Mouse (Mus musculus) heart, adult 2 months (tissue): Measurements from ENCODE around the gene Ccnd3. TPM values are rescaled to one million over a fixed set of nuclear protein-coding genes. Genes with fewer than 3 reads are reported as not detected.

ENCODE experiments used
- DNase-seq, 2 experiments: peaks; one replicate each; pipeline ENCODE4 v3.0.0; 2021
- H3K27ac ChIP-seq: fragments of 200-600 bp; 2 replicates; pipeline ENCODE4 v1.8.1; 2022
- H3K27me3 ChIP-seq: fragments of 200-500 bp; 2 replicates; pipeline ENCODE4 v1.6.1; 2012; ENCODE audit warnings: mild to moderate bottlenecking, low read length, inconsistent platforms, mixed read lengths; ENCODE audit not compliant: control insufficient read depth, insufficient read depth
- H3K36me3 ChIP-seq: fragments of 200-500 bp; 2 replicates; pipeline ENCODE4 v1.6.1; 2012; ENCODE audit warnings: low read length, inconsistent platforms; ENCODE audit not compliant: control insufficient read depth, insufficient read depth
- H3K4me1 ChIP-seq: fragments of 200-500 bp; 2 replicates; pipeline ENCODE4 v1.6.1; 2011; ENCODE audit warnings: low read length; ENCODE audit not compliant: control insufficient read depth, insufficient read depth
- H3K4me3 ChIP-seq: fragments of 200-600 bp; 2 replicates; pipeline ENCODE4 v1.8.1; 2022
- H3K79me2 ChIP-seq: fragments of 200-500 bp; replicated peaks from 2 replicates; pipeline ENCODE4 v1.6.1; 2012; ENCODE audit warnings: mild to moderate bottlenecking, inconsistent platforms, low read length, moderate library complexity, mixed read lengths; ENCODE audit not compliant: control insufficient read depth, insufficient read depth
- H3K9ac ChIP-seq: fragments of 200-500 bp; 2 replicates; pipeline ENCODE4 v1.6.1; 2012; ENCODE audit warnings: low read depth, mild to moderate bottlenecking, control low read depth, inconsistent platforms, low read length, mixed read lengths
- CTCF ChIP-seq: fragments of 200-600 bp; IDR thresholded peaks from 2 replicates; pipeline ENCODE4 v1.8.1; 2022; ENCODE audit warnings: antibody characterized with exemption, mild to moderate bottlenecking, moderate library complexity
- EP300 ChIP-seq: fragments of 200-500 bp; IDR thresholded peaks from 2 replicates; pipeline ENCODE4 v1.6.1; 2011; ENCODE audit warnings: low read depth, low read length, control low read depth; ENCODE audit not compliant: insufficient read depth
- POLR2A ChIP-seq: fragments of 200-500 bp; IDR thresholded peaks from 2 replicates; pipeline ENCODE4 v1.6.1; 2011; ENCODE audit warnings: mild to moderate bottlenecking, low read depth, low read length, control low read depth; ENCODE audit not compliant: insufficient read depth
- WGBS: fragments of 180-500 bp; shearing (Covaris S2); methylation state at CpG from one replicate; pipeline ENCODE4 v1.1.7; 2018; 5-methylcytosine and 5-hydroxymethylcytosine counted together
- intact Hi-C: fragments of 180-260 bp; cut with DNase I; formaldehyde crosslinking; loops from one replicate; pipeline ENCODE4 v1.15.1; 2025
- polyA plus RNA-seq: library from polyadenylated mRNA; depleted of rRNA; stranded (reverse); fragments of >200 nt; gene quantifications from 2 replicates; pipeline ENCODE4 v1.2.3, GENCODE M21; 2012
- total RNA-seq, 2 experiments: library from RNA; stranded (reverse); gene quantifications; 2 replicates each; pipeline ENCODE4 v1.2.3; 2021

Ccnd3 gene
- total and polyA plus RNA-seq, 3 experiments: 75.1 to 83.7 (median 75.9) TPM

DNA sequence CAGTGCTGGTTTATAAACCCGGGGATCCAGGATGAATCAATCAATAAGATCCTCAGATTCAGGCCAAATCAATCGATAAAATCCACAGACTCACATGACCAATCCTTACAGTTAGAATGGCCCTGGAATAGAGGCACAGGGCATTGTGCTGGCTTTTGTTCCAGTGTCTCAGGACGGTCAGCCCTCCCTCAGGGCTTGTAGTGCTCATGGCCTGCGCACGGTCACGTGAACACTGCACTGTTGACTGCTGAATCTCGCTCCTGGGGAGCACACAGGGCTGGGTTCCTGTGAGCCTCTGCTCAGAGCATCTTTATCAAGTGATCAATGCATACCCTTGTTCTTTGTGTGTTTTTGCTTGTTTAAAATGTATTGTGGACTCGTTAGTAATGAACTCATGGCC is 24.1 kb downstream of the Ccnd3 start:
- H3K27ac ChIP-seq: no peak overlapping the region
- H3K9ac ChIP-seq: no peak overlapping the region
- 80% methylated on average over 8 of the region's 8 CpGs for WGBS
- H3K4me1 ChIP-seq: no peaks in the 10 kb centered on the region; the same call in 1 of the 2 replicates
- no peak for DNase-seq
- H3K27me3 ChIP-seq: no peaks in the 10 kb centered on the region
- H3K4me3 ChIP-seq: no peak overlapping the region
- TF ChIP-seq POLR2A (no peak), EP300 (no peak), CTCF (no peak)
- intact Hi-C loops: loop anchor here (5.0 kb wide), 1 partner anchor 33 kb away; no protein-coding TSS in a partner anchor
- no peaks in the 10 kb centered on the region for H3K36me3 ChIP-seq
- H3K79me2 ChIP-seq: no peaks in the 10 kb centered on the region

DNA sequence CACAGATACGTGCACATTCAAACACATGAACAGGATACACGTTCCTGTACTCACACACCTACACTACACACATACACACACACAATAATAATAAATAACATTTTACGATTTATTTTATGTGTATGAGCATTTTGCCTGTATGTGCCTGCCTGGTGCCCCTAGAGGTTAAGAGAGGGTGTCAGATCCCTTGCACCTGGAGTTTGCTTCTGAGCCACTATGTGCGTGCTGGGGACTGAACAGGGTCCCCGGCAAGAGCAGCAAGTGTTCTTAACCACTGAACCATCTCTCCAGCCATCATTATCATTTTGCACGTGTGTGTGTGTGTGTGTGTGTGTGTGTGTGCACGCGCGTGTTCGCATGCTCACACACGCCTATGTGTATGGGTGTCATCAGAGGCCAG is 24.7 kb downstream of the Ccnd3 start:
- no peak overlapping the region for H3K9ac ChIP-seq
- no peak for TF ChIP-seq EP300
- TF ChIP-seq CTCF: no peak
- no peak for TF ChIP-seq POLR2A
- no peak overlapping the region for H3K27ac ChIP-seq
- WGBS: 93% methylated on average over 11 of the region's 11 CpGs
- no peak for DNase-seq
- H3K27me3 ChIP-seq: no peaks in the 10 kb centered on the region
- no peaks in the 10 kb centered on the region; the same call in 1 of the 2 replicates for H3K4me1 ChIP-seq
- H3K79me2 ChIP-seq: no peaks in the 10 kb centered on the region
- intact Hi-C loops: loop anchor here (5.0 kb wide), 1 partner anchor 33 kb away; no protein-coding TSS in a partner anchor
- H3K36me3 ChIP-seq: no peaks in the 10 kb centered on the region
- no peak overlapping the region for H3K4me3 ChIP-seq

DNA sequence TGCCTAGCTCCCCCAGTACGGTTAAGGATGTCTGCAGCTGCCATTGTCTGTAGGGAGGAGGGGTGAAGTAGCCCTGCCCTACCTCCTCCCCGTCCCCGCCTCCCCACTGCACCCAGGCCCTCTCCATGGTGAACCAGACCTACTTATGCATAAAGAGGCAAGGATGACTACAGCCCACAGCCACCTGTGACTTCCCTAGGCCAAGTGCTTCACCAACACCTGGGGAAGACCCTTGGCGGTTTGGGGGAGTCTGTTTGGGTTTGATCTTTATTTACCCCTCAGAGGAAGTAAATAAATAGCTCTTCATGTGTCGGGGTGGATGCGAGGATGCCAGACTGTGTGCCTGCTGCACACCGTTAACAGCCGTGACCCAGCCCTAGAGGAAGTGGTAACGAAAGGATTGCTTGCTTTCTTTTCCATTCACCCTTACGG is 26.6 kb downstream of the Ccnd3 start:
- Histone ChIP-seq H3K4me3 (no peak overlapping the region), H3K79me2 (no peaks in the 10 kb centered on the region), H3K27me3 (no peaks in the 10 kb centered on the region), H3K36me3 (no peaks in the 10 kb centered on the region), H3K9ac (no peak overlapping the region), H3K27ac (no peak overlapping the region), H3K4me1 (no peaks in the 10 kb centered on the region; the same call in 1 of the 2 replicates)
- no peak for DNase-seq
- TF ChIP-seq EP300 (no peak), CTCF (no peak), POLR2A (no peak)
- intact Hi-C loops: no loop called here
- 69% methylated on average over 10 of the region's 10 CpGs for WGBS

DNA sequence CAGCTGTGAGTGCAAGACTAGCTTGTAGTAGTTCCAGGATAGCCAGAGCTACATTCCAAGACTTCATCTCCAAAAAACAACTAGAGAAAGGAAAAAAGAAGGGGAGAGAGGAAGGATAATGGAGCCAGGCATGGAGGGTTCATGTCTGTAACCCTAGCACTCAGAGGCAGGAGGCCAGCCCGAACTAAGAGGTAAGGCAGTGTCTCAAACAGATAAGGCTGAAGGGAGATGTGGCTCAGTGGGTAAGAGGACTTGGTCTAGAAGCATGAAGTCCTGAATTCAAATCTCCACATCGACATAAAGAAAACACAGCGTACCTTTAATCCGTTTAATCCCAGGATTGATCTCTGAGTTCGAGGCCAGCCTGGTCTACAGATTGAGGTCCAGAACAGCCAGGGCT is 27.5 kb downstream of the Ccnd3 start:
- Histone ChIP-seq H3K27me3 (no peaks in the 10 kb centered on the region), H3K79me2 (no peaks in the 10 kb centered on the region), H3K9ac (no peak overlapping the region), H3K4me3 (no peak overlapping the region), H3K36me3 (no peaks in the 10 kb centered on the region), H3K4me1 (no peaks in the 10 kb centered on the region; the same call in 1 of the 2 replicates), H3K27ac (no peak overlapping the region)
- intact Hi-C loops: no loop called here
- no peak for TF ChIP-seq CTCF
- TF ChIP-seq EP300: no peak
- TF ChIP-seq POLR2A: no peak
- no peak for DNase-seq
- WGBS: 94% methylated on average over 5 of the region's 5 CpGs

- Histone ChIP-seq H3K79me2 (no peaks in the 10 kb centered on the region), H3K4me3 (no peak overlapping the region), H3K36me3 (no peaks in the 10 kb centered on the region), H3K4me1 (no peaks in the 10 kb centered on the region), H3K9ac (no peak overlapping the region), H3K27ac (no peak overlapping the region), H3K27me3 (no peaks in the 10 kb centered on the region)
- DNase-seq: no peak
- intact Hi-C loops: no loop called here
- TF ChIP-seq EP300 (no peak), POLR2A (no peak), CTCF (no peak)
- WGBS: 93% methylated on average over 13 of the region's 13 CpGs
Observed at GRCm38 (mm10) chr17:47533691-47534090, 28.8 kb downstream of the Ccnd3 start.

GRCm38 (mm10) chr17:47535812-47536236 is 31.0 kb downstream of the Ccnd3 start:
- 70% methylated on average over 9 of the region's 9 CpGs for WGBS
- intact Hi-C loops: no loop called here
- Histone ChIP-seq H3K36me3 (no peaks in the 10 kb centered on the region), H3K79me2 (no peaks in the 10 kb centered on the region), H3K4me1 (no peaks in the 10 kb centered on the region), H3K27ac (no peak overlapping the region), H3K27me3 (no peaks in the 10 kb centered on the region), H3K9ac (no peak overlapping the region), H3K4me3 (no peak overlapping the region)
- TF ChIP-seq EP300: no peak
- TF ChIP-seq POLR2A: no peak
- TF ChIP-seq CTCF: no peak
- DNase-seq: no peak
